Mouse (Mus musculus): ENCODE data around the gene Wtip.
"Not testable (repeated sequence)": the region's sequence is repeated elsewhere in the genome, so short reads cannot be mapped to it uniquely, and the experiment has no call there.

GRCm38 (mm10) chr7:34120636-34121035 lies 12.4 kb downstream of the Wtip start:
- TF ChIP-seq EP300, CTCF (IDR thresholded peaks at IDR 0.05; ENCODE audit: low read depth): not testable (repeated sequence)
